Mouse (Mus musculus) erythroblast, embryonic 14.5 days (primary cell): ENCODE results near the gene Arhgap6.

Experiments
- GATA1 ChIP-seq: IDR thresholded peaks from 2 replicates; pipeline ENCODE4 v1.6.1; 2012; ENCODE audit warnings: low read length, inconsistent platforms, mixed read lengths
- TAL1 ChIP-seq: IDR thresholded peaks from 3 replicates; pipeline ENCODE4 v1.6.1; 2012; ENCODE audit warnings: low read length, inconsistent platforms, mixed read lengths

GRCm38 (mm10) chrX:169170981-169171380 lies 376.1 kb downstream of the Arhgap6 start:
- no peak for TF ChIP-seq GATA1
- TF ChIP-seq TAL1: no peak
